ENCODE assay signal across 14 mouse cellular contexts in the genomic region with DNA sequence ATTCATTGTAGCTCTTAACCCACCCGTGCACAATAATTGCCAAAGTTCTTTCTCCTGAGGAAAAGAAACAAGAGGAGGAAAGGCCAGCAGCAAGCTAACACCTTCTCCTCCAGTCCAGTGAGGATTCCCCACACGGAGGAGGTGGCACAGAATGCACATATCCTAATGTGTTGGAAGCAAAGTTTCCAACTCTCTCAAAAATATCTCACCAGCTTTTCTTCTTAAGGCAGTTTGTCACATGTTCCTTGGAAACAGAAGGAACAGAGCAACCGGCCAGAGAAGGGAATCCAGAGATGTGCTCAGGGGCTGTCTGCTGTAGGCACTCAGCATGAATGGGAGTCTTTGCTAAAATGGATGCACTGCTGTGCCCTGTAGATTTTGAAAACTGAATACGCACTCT.
"Had no signal": no experiment of that assay in that cellular context is flagged by ENCODE, and none has a peak within 500 bp of the region (broad histone marks: within the 10 kb centered on the region; RNA-seq: fewer than 3 reads in every experiment).

No protein-coding gene starts in this region.

- DNase-seq: kidney, adult 11 months; kidney, adult 8-10 months; kidney, postnatal 10 days; kidney, postnatal 36 days; liver, embryonic 13.5 days; lung, adult 2 months; lung, postnatal 14 days; lung, postnatal 4 days; midbrain, embryonic 14.5 days; thymus, postnatal 25 days had no signal

- H3K27ac ChIP-seq: intestine, embryonic 15.5 days; kidney, embryonic 15.5 days; liver, embryonic 13.5 days; stomach, postnatal 0 days had no signal

- H3K9ac ChIP-seq: intestine, embryonic 15.5 days; kidney, embryonic 15.5 days; liver, embryonic 13.5 days had no signal

- H3K36me3 ChIP-seq: intestine, embryonic 15.5 days; kidney, embryonic 15.5 days; liver, embryonic 13.5 days had no signal

- ATAC-seq: intestine, embryonic 15.5 days had no signal

- H3K9me3 ChIP-seq: intestine, embryonic 15.5 days; kidney, embryonic 15.5 days; liver, embryonic 13.5 days had no signal

- H3K4me3 ChIP-seq: intestine, embryonic 15.5 days; kidney, embryonic 15.5 days; liver, embryonic 13.5 days had no signal

- H3K4me2 ChIP-seq: intestine, embryonic 15.5 days; kidney, embryonic 15.5 days; liver, embryonic 13.5 days; midbrain, embryonic 11.5 days had no signal

- H3K27me3 ChIP-seq: intestine, embryonic 15.5 days; kidney, embryonic 15.5 days; liver, embryonic 13.5 days had no signal

- H3K4me1 ChIP-seq: intestine, embryonic 15.5 days; kidney, embryonic 15.5 days; liver, embryonic 13.5 days had no signal
